Mouse (Mus musculus): ENCODE measurements at regions not wholly inside any gene's neighbourhood (a gene's known extent, or its start where the extent isn't known, plus 50 kb on each side); places are given as distances from the start of the nearest gene placed in this dataset.

- Histone ChIP-seq H3K9ac (ENCODE audit: low read length) (no peak overlapping the region), H3K4me2 (ENCODE audit: low read depth, low read length, severe bottlenecking) (no peak overlapping the region), H3K27ac (ENCODE audit: low read depth, low read length) (peak overlapping the region; percentile 53; the same call in 1 of the 2 replicates), H3K36me3 (ENCODE audit: control insufficient read depth, insufficient read depth, low read length) (no peaks in the 10 kb centered on the region), H3K4me3 (ENCODE audit: low read depth, low read length) (no peak overlapping the region), H3K4me1 (replicated peaks; ENCODE audit: control insufficient read depth, insufficient read depth, low read length) (peaks cover 7% of the 10 kb centered on the region), H3K9me3 (ENCODE audit: control insufficient read depth, low read length) (no peaks in the 10 kb centered on the region), H3K27me3 (ENCODE audit: control insufficient read depth, insufficient read depth, low read length) (peaks cover 3% of the 10 kb centered on the region; the same call in 1 of the 2 replicates)
- WGBS = 17% methylated on average over 11 of the region's 11 CpGs
- DNase-seq (ENCODE audit: low spot score) = peak; percentile 66
- ATAC-seq (replicated peaks; ENCODE audit: low FRiP score) = peak; percentile 87
Measured at GRCm38 (mm10) chr17:9579401-9580371, 89.8 kb downstream of the Pabpc6 start.

- no peaks in the 10 kb centered on the region for H3K9me3 ChIP-seq (ENCODE audit: control insufficient read depth, low read length)
- no peak overlapping the region for H3K27ac ChIP-seq (ENCODE audit: low read depth, low read length)
- H3K4me1 ChIP-seq (replicated peaks; ENCODE audit: control insufficient read depth, insufficient read depth, low read length) = no peaks in the 10 kb centered on the region
- no peak overlapping the region for H3K4me3 ChIP-seq (ENCODE audit: low read depth, low read length)
- no peak overlapping the region for H3K9ac ChIP-seq (ENCODE audit: low read length)
- no peak for DNase-seq (ENCODE audit: low spot score)
- no peak overlapping the region for H3K4me2 ChIP-seq (ENCODE audit: low read depth, low read length, severe bottlenecking)
- no peaks in the 10 kb centered on the region for H3K36me3 ChIP-seq (ENCODE audit: control insufficient read depth, insufficient read depth, low read length)
- no peak for ATAC-seq (replicated peaks; ENCODE audit: low FRiP score)
- no peaks in the 10 kb centered on the region for H3K27me3 ChIP-seq (ENCODE audit: control insufficient read depth, insufficient read depth, low read length)
- 51% methylated on average over 2 of the region's 2 CpGs for WGBS
Measured at GRCm38 (mm10) chr17:9598131-9598530, 71.4 kb downstream of the Pabpc6 start.

GRCm38 (mm10) chr17:9600459-9600858 is 69.1 kb downstream of the Pabpc6 start:
- H3K4me1 ChIP-seq (replicated peaks; ENCODE audit: control insufficient read depth, insufficient read depth, low read length) = no peaks in the 10 kb centered on the region
- no peaks in the 10 kb centered on the region for H3K9me3 ChIP-seq (ENCODE audit: control insufficient read depth, low read length)
- H3K9ac ChIP-seq (ENCODE audit: low read length) = no peak overlapping the region
- no peaks in the 10 kb centered on the region for H3K36me3 ChIP-seq (ENCODE audit: control insufficient read depth, insufficient read depth, low read length)
- no peaks in the 10 kb centered on the region for H3K27me3 ChIP-seq (ENCODE audit: control insufficient read depth, insufficient read depth, low read length)
- DNase-seq (ENCODE audit: low spot score) (no peak), ATAC-seq (replicated peaks; ENCODE audit: low FRiP score) (no peak)
- no peak overlapping the region for H3K27ac ChIP-seq (ENCODE audit: low read depth, low read length)
- WGBS = 78% methylated on average over 2 of the region's 2 CpGs
- H3K4me2 ChIP-seq (ENCODE audit: low read depth, low read length, severe bottlenecking) = no peak overlapping the region
- no peak overlapping the region for H3K4me3 ChIP-seq (ENCODE audit: low read depth, low read length)

Measured in forebrain, embryonic 11.5 days (tissue).